ENCODE assay signal across 19 mouse cellular contexts in the genomic region with DNA sequence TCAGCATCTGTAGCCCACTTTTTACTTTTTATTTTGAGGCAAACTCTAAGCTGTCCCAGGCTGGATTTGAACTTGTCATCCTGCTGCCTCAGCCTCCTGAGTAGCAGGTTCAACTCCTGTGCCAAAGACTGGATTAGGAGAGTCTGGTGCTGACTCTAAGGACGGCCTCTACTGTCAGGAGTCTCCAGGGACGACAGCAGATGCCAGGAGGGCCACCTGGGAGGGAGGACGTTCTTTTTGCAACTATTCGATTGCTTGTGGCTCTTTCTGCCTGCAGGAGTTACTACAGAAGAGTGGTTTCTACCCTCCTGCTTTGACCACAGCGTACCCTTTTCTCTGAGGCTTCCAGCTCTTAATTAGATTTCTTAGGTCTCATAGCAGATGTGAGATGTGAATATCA. TPM values are rescaled to one million over a fixed set of nuclear protein-coding genes. Genes with fewer than 3 reads are reported as not detected.
DNase-seq lines count a peak whose midpoint lies in the region; ATAC-seq lines count a peak whose summit lies in the region.
"Had no signal": no experiment of that assay in that cellular context is flagged by ENCODE, and none has a peak within 500 bp of the region (broad histone marks: within the 10 kb centered on the region; RNA-seq: fewer than 3 reads in every experiment).

No protein-coding gene starts in this region.

- no peak for DNase-seq in forebrain, embryonic 10.5 days (ENCODE audit: extremely low spot score, low spot score)
- DNase-seq in forebrain, embryonic 14.5 days (ENCODE audit: low spot score) = no peak
- DNase-seq in limb, embryonic 10.5 days (ENCODE audit: low spot score) = no peak
- no peak for DNase-seq in embryonic facial prominence, embryonic 14.5 days (ENCODE audit: low spot score)
- no peak for DNase-seq in left cerebral cortex, adult 11 months (ENCODE audit: low spot score)
- DNase-seq in urinary bladder, postnatal 25 days (ENCODE audit: low spot score) = no peak
- DNase-seq: adrenal gland, adult 8-10 months; cerebellum, adult 11-12 months; cerebellum, postnatal 36 days; gastrocnemius, postnatal 10 days; heart, postnatal 14 days; lung, embryonic 14.5 days; thymus, postnatal 36 days had no signal

- peaks cover 92% of the 10 kb centered on the region for H3K4me1 ChIP-seq in forebrain, embryonic 10.5 days
- H3K4me1 ChIP-seq in forebrain, embryonic 14.5 days (ENCODE audit: control insufficient read depth, insufficient read depth, low read length) = peaks cover 50% of the 10 kb centered on the region
- H3K4me1 ChIP-seq in limb, embryonic 12.5 days (replicated peaks) = peaks cover 62% of the 10 kb centered on the region
- peaks cover 59% of the 10 kb centered on the region for H3K4me1 ChIP-seq in limb, embryonic 10.5 days
- H3K4me1 ChIP-seq in embryonic facial prominence, embryonic 14.5 days (ENCODE audit: control insufficient read depth, insufficient read depth, low read length) = peaks cover 44% of the 10 kb centered on the region
- peaks cover 46% of the 10 kb centered on the region for H3K4me1 ChIP-seq in limb, embryonic 15.5 days

- 47% methylated on average over 5 of the region's 5 CpGs for WGBS in forebrain, embryonic 10.5 days
- WGBS in forebrain, embryonic 14.5 days = 29% methylated on average over 5 of the region's 5 CpGs
- WGBS in limb, embryonic 12.5 days = 47% methylated on average over 5 of the region's 5 CpGs
- 58% methylated on average over 5 of the region's 5 CpGs for WGBS in limb, embryonic 10.5 days
- WGBS in embryonic facial prominence, embryonic 14.5 days = 38% methylated on average over 5 of the region's 5 CpGs
- WGBS in limb, embryonic 15.5 days = 53% methylated on average over 5 of the region's 5 CpGs

- no peak overlapping the region for H3K9ac ChIP-seq in forebrain, embryonic 14.5 days (ENCODE audit: low read length)
- H3K9ac ChIP-seq in limb, embryonic 12.5 days (replicated peaks) = no peak overlapping the region
- no peak overlapping the region for H3K9ac ChIP-seq in embryonic facial prominence, embryonic 14.5 days (ENCODE audit: low read depth, low read length)
- no peak overlapping the region for H3K9ac ChIP-seq in limb, embryonic 15.5 days
- H3K9ac ChIP-seq: liver, embryonic 12.5 days; lung, embryonic 14.5 days; midbrain, embryonic 12.5 days had no signal

- H3K27ac ChIP-seq in forebrain, embryonic 10.5 days = peak overlapping the region; percentile 72
- H3K27ac ChIP-seq in forebrain, embryonic 14.5 days (ENCODE audit: low read depth, low read length) = no peak overlapping the region
- H3K27ac ChIP-seq in limb, embryonic 12.5 days = peak overlapping the region; percentile 41; the same call in 1 of the 2 replicates
- H3K27ac ChIP-seq in limb, embryonic 10.5 days = no peak overlapping the region
- H3K27ac ChIP-seq in embryonic facial prominence, embryonic 14.5 days (replicated peaks; ENCODE audit: low read depth, low read length) = peak overlapping the region; percentile 25; the same call in 1 of the 2 replicates
- H3K27ac ChIP-seq in limb, embryonic 15.5 days = peak overlapping the region; percentile 3; the same call in 1 of the 2 replicates
- H3K27ac ChIP-seq: liver, embryonic 12.5 days; macrophage; midbrain, embryonic 12.5 days had no signal

- no peak overlapping the region for H3K4me3 ChIP-seq in forebrain, embryonic 10.5 days
- H3K4me3 ChIP-seq in forebrain, embryonic 14.5 days (ENCODE audit: low read depth, low read length) = no peak overlapping the region
- no peak overlapping the region for H3K4me3 ChIP-seq in limb, embryonic 12.5 days (replicated peaks)
- no peak overlapping the region for H3K4me3 ChIP-seq in limb, embryonic 10.5 days
- no peak overlapping the region for H3K4me3 ChIP-seq in embryonic facial prominence, embryonic 14.5 days (ENCODE audit: low read depth, low read length)
- no peak overlapping the region for H3K4me3 ChIP-seq in limb, embryonic 15.5 days
- H3K4me3 ChIP-seq: heart, embryonic 10.5 days; liver, embryonic 12.5 days; midbrain, embryonic 12.5 days had no signal

- peaks cover 15% of the 10 kb centered on the region for H3K36me3 ChIP-seq in forebrain, embryonic 10.5 days (replicated peaks)
- H3K36me3 ChIP-seq in forebrain, embryonic 14.5 days (ENCODE audit: control insufficient read depth, insufficient read depth, low read length) = no peaks in the 10 kb centered on the region
- H3K36me3 ChIP-seq in limb, embryonic 12.5 days = peaks cover 4% of the 10 kb centered on the region; the same call in 1 of the 2 replicates
- peaks cover 4% of the 10 kb centered on the region; the same call in 1 of the 2 replicates for H3K36me3 ChIP-seq in limb, embryonic 10.5 days
- no peaks in the 10 kb centered on the region for H3K36me3 ChIP-seq in embryonic facial prominence, embryonic 14.5 days (ENCODE audit: control insufficient read depth, insufficient read depth, low read length)
- H3K36me3 ChIP-seq in limb, embryonic 15.5 days = no peaks in the 10 kb centered on the region
- H3K36me3 ChIP-seq: liver, embryonic 12.5 days had no signal

- no peak for ATAC-seq in forebrain, embryonic 14.5 days
- ATAC-seq in limb, embryonic 12.5 days (ENCODE audit: insufficient number of reproducible peaks, insufficient read depth, low FRiP score, low TSS enrichment, low read depth) = no peak
- no peak for ATAC-seq in embryonic facial prominence, embryonic 14.5 days (ENCODE audit: low read depth)
- ATAC-seq in limb, embryonic 15.5 days (ENCODE audit: insufficient number of reproducible peaks, low FRiP score, low TSS enrichment, low read depth) = no peak
- ATAC-seq: liver, embryonic 12.5 days had no signal

- no peaks in the 10 kb centered on the region for H3K27me3 ChIP-seq in forebrain, embryonic 10.5 days (ENCODE audit: poor library complexity, severe bottlenecking)
- H3K27me3 ChIP-seq in forebrain, embryonic 14.5 days (replicated peaks; ENCODE audit: control insufficient read depth, insufficient read depth, low read length) = no peaks in the 10 kb centered on the region
- no peaks in the 10 kb centered on the region for H3K27me3 ChIP-seq in limb, embryonic 12.5 days
- H3K27me3 ChIP-seq in limb, embryonic 10.5 days (ENCODE audit: low read depth, poor library complexity, severe bottlenecking) = no peaks in the 10 kb centered on the region
- no peaks in the 10 kb centered on the region for H3K27me3 ChIP-seq in embryonic facial prominence, embryonic 14.5 days (replicated peaks; ENCODE audit: control insufficient read depth, insufficient read depth, low read length)
- no peaks in the 10 kb centered on the region for H3K27me3 ChIP-seq in limb, embryonic 15.5 days
- H3K27me3 ChIP-seq: midbrain, embryonic 12.5 days had no signal

- H3K9me3 ChIP-seq in forebrain, embryonic 10.5 days = no peaks in the 10 kb centered on the region
- H3K9me3 ChIP-seq in forebrain, embryonic 14.5 days (replicated peaks; ENCODE audit: control insufficient read depth, low read length) = no peaks in the 10 kb centered on the region
- H3K9me3 ChIP-seq in limb, embryonic 12.5 days = no peaks in the 10 kb centered on the region
- H3K9me3 ChIP-seq in limb, embryonic 10.5 days (replicated peaks) = no peaks in the 10 kb centered on the region
- no peaks in the 10 kb centered on the region for H3K9me3 ChIP-seq in embryonic facial prominence, embryonic 14.5 days (ENCODE audit: control insufficient read depth, low read length)
- H3K9me3 ChIP-seq in limb, embryonic 15.5 days = no peaks in the 10 kb centered on the region
- H3K9me3 ChIP-seq: heart, embryonic 10.5 days; liver, embryonic 12.5 days; midbrain, embryonic 12.5 days had no signal

- no peak overlapping the region for H3K4me2 ChIP-seq in forebrain, embryonic 14.5 days (ENCODE audit: low read length)
- no peak overlapping the region for H3K4me2 ChIP-seq in limb, embryonic 12.5 days
- no peak overlapping the region for H3K4me2 ChIP-seq in embryonic facial prominence, embryonic 14.5 days (ENCODE audit: low read depth, low read length)
- H3K4me2 ChIP-seq in limb, embryonic 15.5 days = no peak overlapping the region
- H3K4me2 ChIP-seq: liver, embryonic 12.5 days; lung, embryonic 14.5 days; midbrain, embryonic 12.5 days had no signal

RNA-seq across cellular contexts. Expression of gene Cuedc1, which starts 24.7 kb away (rescaled TPM):
- polyA plus RNA-seq in forebrain, embryonic 10.5 days (2016; fragmentation: Nextera tagmentation; extraction: Ambion mirVana) = 20.0 and 24.9 TPM in 2 replicates
- 13.0 and 18.6 TPM in 2 replicates for polyA plus RNA-seq in forebrain, embryonic 14.5 days (2014; fragmentation: Nextera tagmentation; extraction: Ambion mirVana)
- polyA plus RNA-seq in limb, embryonic 12.5 days (2016; fragmentation: Nextera tagmentation; extraction: Ambion mirVana) = 32.1 and 37.3 TPM in 2 replicates
- polyA plus RNA-seq in limb, embryonic 10.5 days (2016; fragmentation: Nextera tagmentation; extraction: Ambion mirVana) = 15.0 and 22.6 TPM in 2 replicates
- 17.4 and 17.7 TPM in 2 replicates for polyA plus RNA-seq in embryonic facial prominence, embryonic 14.5 days (2014; fragmentation: Nextera tagmentation; extraction: Ambion mirVana)
- polyA plus RNA-seq in limb, embryonic 15.5 days (2015; fragmentation: Nextera tagmentation; extraction: Ambion mirVana) = 28.1 and 32.1 TPM in 2 replicates

RNA-seq across cellular contexts. Expression of gene Vezf1, which starts 54.5 kb away (rescaled TPM):
- polyA plus RNA-seq in forebrain, embryonic 10.5 days (2016; fragmentation: Nextera tagmentation; extraction: Ambion mirVana) = 61.6 and 62.6 TPM in 2 replicates
- 60.0 and 64.7 TPM in 2 replicates for polyA plus RNA-seq in forebrain, embryonic 14.5 days (2014; fragmentation: Nextera tagmentation; extraction: Ambion mirVana)
- 56.0 and 65.8 TPM in 2 replicates for polyA plus RNA-seq in limb, embryonic 12.5 days (2016; fragmentation: Nextera tagmentation; extraction: Ambion mirVana)
- 54.6 and 59.2 TPM in 2 replicates for polyA plus RNA-seq in limb, embryonic 10.5 days (2016; fragmentation: Nextera tagmentation; extraction: Ambion mirVana)
- polyA plus RNA-seq in embryonic facial prominence, embryonic 14.5 days (2014; fragmentation: Nextera tagmentation; extraction: Ambion mirVana) = 35.3 and 36.6 TPM in 2 replicates
- 31.9 and 35.6 TPM in 2 replicates for polyA plus RNA-seq in limb, embryonic 15.5 days (2015; fragmentation: Nextera tagmentation; extraction: Ambion mirVana)

Comparison
In these comparisons a context has a peak if more than half of its experiments do, and no peak if none do; other contexts are left out.
1. H3K27ac ChIP-seq: peak in forebrain, embryonic 10.5 days (single experiment), limb, embryonic 12.5 days (single experiment), embryonic facial prominence, embryonic 14.5 days (single experiment) and limb, embryonic 15.5 days (single experiment); none in forebrain, embryonic 14.5 days (single experiment) and limb, embryonic 10.5 days (single experiment).